Mouse (Mus musculus) limb, embryonic 14.5 days (tissue): ENCODE data around the gene C87436. TPM values are rescaled to one million over a fixed set of nuclear protein-coding genes. Genes with fewer than 3 reads are reported as not detected.

Experiments used
- ATAC-seq: fragments of 200-750 bp; cut with Nextera tagmentation; 2 replicates; pipeline ENCODE4 v1.8.0; 2017; ENCODE audit warnings: low read depth, moderate number of reproducible peaks, moderate TSS enrichment; ENCODE audit not compliant: low FRiP score
- DNase-seq: peaks from one replicate; pipeline ENCODE4 v3.0.0-alpha.2; 2015; ENCODE audit warnings: low spot score
- H3K27ac ChIP-seq: fragments of 300-500 bp; sonication (generic); replicated peaks from 2 replicates; pipeline ENCODE4 v1.5.1; 2014; ENCODE audit warnings: low read depth, mild to moderate bottlenecking, low read length, moderate library complexity, mixed read lengths
- H3K27me3 ChIP-seq: fragments of 300-500 bp; sonication (generic); 2 replicates; pipeline ENCODE4 v1.6.1; 2014; ENCODE audit warnings: low read length, mixed read lengths; ENCODE audit not compliant: control insufficient read depth, insufficient read depth
- H3K36me3 ChIP-seq: fragments of 300-500 bp; sonication (generic); 2 replicates; pipeline ENCODE4 v1.6.1; 2014; ENCODE audit warnings: mild to moderate bottlenecking, low read length, moderate library complexity, mixed read lengths; ENCODE audit not compliant: control insufficient read depth, insufficient read depth
- H3K4me1 ChIP-seq: fragments of 300-500 bp; sonication (generic); 2 replicates; pipeline ENCODE4 v1.6.1; 2014; ENCODE audit warnings: antibody characterized with exemption, low read length, mixed read lengths; ENCODE audit not compliant: control insufficient read depth, insufficient read depth
- H3K4me2 ChIP-seq: fragments of 300-500 bp; sonication (generic); replicated peaks from 2 replicates; pipeline ENCODE4 v1.6.1; 2014; ENCODE audit warnings: low read depth, mild to moderate bottlenecking, low read length, moderate library complexity; ENCODE audit not compliant: severe bottlenecking
- H3K4me3 ChIP-seq: fragments of 300-500 bp; sonication (generic); replicated peaks from 2 replicates; pipeline ENCODE4 v1.5.1; 2014; ENCODE audit warnings: low read length
- H3K9ac ChIP-seq: fragments of 300-500 bp; sonication (generic); 2 replicates; pipeline ENCODE4 v1.6.1; 2014; ENCODE audit warnings: mild to moderate bottlenecking, low read depth, low read length, moderate library complexity; ENCODE audit not compliant: severe bottlenecking
- H3K9me3 ChIP-seq: fragments of 300-500 bp; sonication (generic); 2 replicates; pipeline ENCODE4 v1.6.1; 2016; ENCODE audit warnings: low read length; ENCODE audit not compliant: control insufficient read depth
- POLR2A ChIP-seq: fragments of 200-500 bp; IDR thresholded peaks from 2 replicates; pipeline ENCODE4 v1.8.0; 2012; ENCODE audit warnings: inconsistent platforms, mild to moderate bottlenecking, moderate library complexity, borderline replicate concordance; ENCODE audit not compliant: insufficient read depth, insufficient read length; ENCODE audit errors: extremely low read depth
- WGBS: fragments of 180-500 bp; shearing (Covaris S2); extraction: QIAGEN DNeasy Blood & Tissue Kit; methylation state at CpG from one replicate; pipeline ENCODE4 v1.1.7; 2014; 5-methylcytosine and 5-hydroxymethylcytosine counted together
- polyA plus RNA-seq, 2 experiments: library from polyadenylated mRNA; depleted of rRNA in 1 of 2; stranded (reverse) in 1 of 2; unstranded in 1 of 2; fragments of >200 nt; fragmentation: Nextera tagmentation in 1 of 2; extraction: Ambion mirVana in 1 of 2; gene quantifications; 2 replicates each; pipeline versions ENCODE4 v1.2.1 to v1.2.3; 2012 to 2014

C87436 gene
- polyA plus RNA-seq, 2 experiments, result 19.1 to 20.6 TPM

- no peak for ATAC-seq
- Histone ChIP-seq H3K9me3 (no peaks in the 10 kb centered on the region), H3K36me3 (peaks cover 91% of the 10 kb centered on the region), H3K9ac (no peak overlapping the region), H3K4me1 (no peaks in the 10 kb centered on the region), H3K27me3 (no peaks in the 10 kb centered on the region), H3K4me2 (no peak overlapping the region), H3K27ac (no peak overlapping the region), H3K4me3 (no peak overlapping the region)
- no peak for TF ChIP-seq POLR2A
- DNase-seq, result no peak
- WGBS, result 91% methylated on average over 3 of the region's 3 CpGs
Observed at GRCm38 (mm10) chr6:86431531-86431930, 6.6 kb upstream of the C87436 start.

DNA sequence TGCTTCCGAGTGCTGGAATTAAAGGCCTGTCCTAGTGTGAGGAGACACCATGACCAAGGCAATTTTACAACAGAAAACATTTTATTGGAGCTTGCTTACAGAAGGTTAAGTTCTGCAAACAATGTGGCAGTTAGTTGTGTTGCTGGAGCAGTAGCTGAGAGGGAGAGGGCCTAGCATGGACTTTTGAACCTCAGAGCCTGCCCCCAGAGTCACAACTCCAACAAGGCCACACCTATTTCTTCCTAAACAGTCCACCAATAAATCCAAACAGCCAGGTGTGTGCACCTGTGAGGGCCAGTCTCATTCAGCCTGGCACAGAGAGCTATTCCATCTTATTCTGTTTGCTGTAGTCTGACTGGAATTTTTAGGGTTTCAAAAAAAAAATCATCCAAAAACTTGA is 4.5 kb upstream of the C87436 start:
- WGBS, result 89% methylated on average over 1 of the region's 1 CpGs
- H3K9me3 ChIP-seq, result no peaks in the 10 kb centered on the region
- DNase-seq (no peak), ATAC-seq (no peak)
- H3K27ac ChIP-seq, result no peak overlapping the region
- H3K9ac ChIP-seq, result no peak overlapping the region
- peaks cover 70% of the 10 kb centered on the region for H3K36me3 ChIP-seq
- no peaks in the 10 kb centered on the region for H3K27me3 ChIP-seq
- no peaks in the 10 kb centered on the region for H3K4me1 ChIP-seq
- H3K4me2 ChIP-seq, result no peak overlapping the region
- H3K4me3 ChIP-seq, result no peak overlapping the region
- TF ChIP-seq POLR2A, result no peak

GRCm38 (mm10) chr6:86437711-86438110 is 463 bp upstream of the C87436 start:
- 1% methylated on average over 14 of the region's 14 CpGs for WGBS
- Histone ChIP-seq H3K9ac (peak overlapping the region; percentile 69), H3K27ac (peak overlapping the region; percentile 94), H3K4me2 (peak overlapping the region; percentile 58), H3K4me1 (peaks cover 6% of the 10 kb centered on the region; the same call in 1 of the 2 replicates), H3K36me3 (peaks cover 37% of the 10 kb centered on the region), H3K9me3 (no peaks in the 10 kb centered on the region), H3K27me3 (no peaks in the 10 kb centered on the region), H3K4me3 (peak overlapping the region; percentile 57)
- DNase-seq, result peak; percentile 67
- ATAC-seq, result peak; percentile 71
- no peak for TF ChIP-seq POLR2A

DNA sequence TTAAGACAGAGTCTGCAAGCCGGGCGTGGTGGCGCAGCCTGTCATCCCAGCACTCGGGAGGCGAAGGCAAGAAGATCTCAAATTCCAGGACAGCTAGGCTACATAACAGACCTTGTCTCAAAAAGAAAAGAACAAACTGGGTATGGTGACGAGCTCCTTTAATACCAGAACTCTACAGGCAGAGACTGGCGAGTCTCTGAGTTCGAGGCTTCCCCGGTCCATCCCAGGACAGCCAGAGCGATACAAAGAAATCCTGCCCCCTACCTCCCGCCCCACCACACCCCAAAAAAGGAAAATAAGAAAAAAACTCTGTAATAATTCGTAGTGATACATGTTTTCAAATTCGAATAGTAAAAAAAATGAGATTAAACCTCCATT is 934 bp downstream of the C87436 start:
- 5% methylated on average over 13 of the region's 13 CpGs for WGBS
- peak overlapping the region; percentile 58 for H3K4me2 ChIP-seq
- ATAC-seq (no peak), DNase-seq (no peak)
- no peak for TF ChIP-seq POLR2A
- peak overlapping the region; percentile 94 for H3K27ac ChIP-seq
- H3K27me3 ChIP-seq, result no peaks in the 10 kb centered on the region
- peak overlapping the region; percentile 69 for H3K9ac ChIP-seq
- H3K4me1 ChIP-seq, result peaks cover 6% of the 10 kb centered on the region; the same call in 1 of the 2 replicates
- H3K9me3 ChIP-seq, result no peaks in the 10 kb centered on the region
- peak overlapping the region; percentile 57 for H3K4me3 ChIP-seq
- H3K36me3 ChIP-seq, result peaks cover 31% of the 10 kb centered on the region

DNA sequence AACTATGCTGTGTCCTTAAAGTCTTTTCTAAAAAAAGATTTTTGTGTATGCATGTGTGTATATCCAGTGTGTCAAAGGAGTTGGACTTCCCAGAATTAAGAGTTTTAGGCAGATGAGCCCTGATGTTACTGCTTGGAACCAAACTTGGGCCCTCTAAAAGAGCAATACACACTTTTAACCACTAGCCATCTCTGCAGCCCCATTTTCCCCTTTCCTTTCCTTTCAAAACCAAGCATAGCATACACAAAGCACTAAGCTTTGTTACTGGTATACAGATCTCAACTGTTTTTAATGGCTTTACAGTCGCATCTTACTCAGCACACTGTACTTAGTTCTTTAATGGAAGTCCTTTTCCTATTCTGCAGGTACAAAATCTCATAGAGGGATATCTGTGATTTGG is 1.4 kb downstream of the C87436 start:
- no peaks in the 10 kb centered on the region for H3K9me3 ChIP-seq
- H3K27ac ChIP-seq, result no peak overlapping the region
- DNase-seq (no peak), ATAC-seq (no peak)
- peak overlapping the region; percentile 69; the same call in 1 of the 2 replicates for H3K9ac ChIP-seq
- 80% methylated on average over 1 of the region's 1 CpGs for WGBS
- peaks cover 31% of the 10 kb centered on the region for H3K36me3 ChIP-seq
- peak overlapping the region; percentile 57 for H3K4me3 ChIP-seq
- no peak for TF ChIP-seq POLR2A
- H3K4me1 ChIP-seq, result peaks cover 6% of the 10 kb centered on the region; the same call in 1 of the 2 replicates
- no peaks in the 10 kb centered on the region for H3K27me3 ChIP-seq
- H3K4me2 ChIP-seq, result peak overlapping the region; percentile 58

- no peak for TF ChIP-seq POLR2A
- no peak overlapping the region for H3K27ac ChIP-seq
- H3K9ac ChIP-seq, result no peak overlapping the region
- WGBS, result 94% methylated on average over 10 of the region's 10 CpGs
- peaks cover 6% of the 10 kb centered on the region; the same call in 1 of the 2 replicates for H3K4me1 ChIP-seq
- no peak overlapping the region for H3K4me3 ChIP-seq
- H3K36me3 ChIP-seq, result peaks cover 24% of the 10 kb centered on the region
- no peaks in the 10 kb centered on the region for H3K27me3 ChIP-seq
- H3K4me2 ChIP-seq, result no peak overlapping the region
- no peak for ATAC-seq
- DNase-seq, result no peak
- no peaks in the 10 kb centered on the region for H3K9me3 ChIP-seq
Observed at GRCm38 (mm10) chr6:86441571-86441970, 3.4 kb downstream of the C87436 start.
